Mouse (Mus musculus) liver, embryonic 14.5 days (tissue): ENCODE results near the gene Tbc1d22a.

Experiments
- CTCF ChIP-seq: IDR thresholded peaks from 2 replicates; pipeline ENCODE4 v1.5.1; 2016; ENCODE audit warnings: antibody characterized with exemption, low read depth, control low read depth
- EP300 ChIP-seq: IDR thresholded peaks from 2 replicates; pipeline ENCODE4 v1.6.1; 2016; ENCODE audit warnings: antibody characterized with exemption, low read depth

- TF ChIP-seq CTCF (no peak), EP300 (no peak)
These were observed 20.5 kb downstream of the Tbc1d22a start for GRCm38 (mm10) chr15:86234517-86235441.
